16 mouse cellular contexts compared by ENCODE assay signal in genomic region chr1:130170290-130170689, GRCm38 (mm10).
DNase-seq lines count a peak whose midpoint lies in the region; ATAC-seq and TF ChIP-seq lines count a peak whose summit lies in the region.
"Had no signal": no experiment of that assay in that cellular context is flagged by ENCODE, and none has a peak within 500 bp of the region (broad histone marks: within the 10 kb centered on the region; RNA-seq: fewer than 3 reads in every experiment).

No protein-coding gene starts in this region.

- no peaks in the 10 kb centered on the region for H3K27me3 ChIP-seq in forebrain, embryonic 14.5 days (replicated peaks; ENCODE audit: control insufficient read depth, insufficient read depth, low read length)
- no peaks in the 10 kb centered on the region for H3K27me3 ChIP-seq in forebrain, embryonic 12.5 days
- no peaks in the 10 kb centered on the region for H3K27me3 ChIP-seq in midbrain, embryonic 12.5 days
- H3K27me3 ChIP-seq in midbrain, postnatal 0 days (ENCODE audit: insufficient read depth, low read length), result no peaks in the 10 kb centered on the region
- no peaks in the 10 kb centered on the region for H3K27me3 ChIP-seq in midbrain, embryonic 14.5 days (ENCODE audit: control insufficient read depth, insufficient read depth, low read length)
- H3K27me3 ChIP-seq: heart, embryonic 12.5 days had no signal

- no peaks in the 10 kb centered on the region; the same call in 1 of the 2 replicates for H3K4me1 ChIP-seq in forebrain, embryonic 14.5 days (ENCODE audit: control insufficient read depth, insufficient read depth, low read length)
- H3K4me1 ChIP-seq in forebrain, embryonic 12.5 days, result no peaks in the 10 kb centered on the region; the same call in 1 of the 2 replicates
- H3K4me1 ChIP-seq in midbrain, embryonic 12.5 days, result peaks cover 5% of the 10 kb centered on the region
- peaks cover 5% of the 10 kb centered on the region; the same call in 1 of the 2 replicates for H3K4me1 ChIP-seq in midbrain, postnatal 0 days (ENCODE audit: insufficient read depth, low read length)
- H3K4me1 ChIP-seq in midbrain, embryonic 14.5 days (ENCODE audit: control insufficient read depth, insufficient read depth, low read length), result peaks cover 9% of the 10 kb centered on the region
- H3K4me1 ChIP-seq: embryonic facial prominence, embryonic 10.5 days; heart, embryonic 12.5 days had no signal

- H3K9me3 ChIP-seq in forebrain, embryonic 14.5 days (replicated peaks; ENCODE audit: control insufficient read depth, low read length), result no peaks in the 10 kb centered on the region
- no peaks in the 10 kb centered on the region for H3K9me3 ChIP-seq in forebrain, embryonic 12.5 days
- H3K9me3 ChIP-seq in midbrain, embryonic 12.5 days, result no peaks in the 10 kb centered on the region
- no peaks in the 10 kb centered on the region for H3K9me3 ChIP-seq in midbrain, postnatal 0 days (ENCODE audit: low read length)
- no peaks in the 10 kb centered on the region for H3K9me3 ChIP-seq in midbrain, embryonic 14.5 days (ENCODE audit: control insufficient read depth, low read length)
- H3K9me3 ChIP-seq: embryonic facial prominence, embryonic 10.5 days; heart, embryonic 12.5 days; hindbrain, embryonic 10.5 days had no signal

- WGBS in forebrain, embryonic 14.5 days, result 7% methylated on average over 1 of the region's 1 CpGs
- 30% methylated on average over 1 of the region's 1 CpGs for WGBS in forebrain, embryonic 12.5 days
- 13% methylated on average over 1 of the region's 1 CpGs for WGBS in midbrain, embryonic 12.5 days
- 15% methylated on average over 1 of the region's 1 CpGs for whole genome bisulfite sequencing in midbrain, postnatal 0 days
- 3% methylated on average over 1 of the region's 1 CpGs for WGBS in midbrain, embryonic 14.5 days

- ATAC-seq in forebrain, embryonic 14.5 days, result no peak
- ATAC-seq in forebrain, embryonic 12.5 days (ENCODE audit: low FRiP score), result no peak; the same call in 1 of the 2 replicates
- peak; percentile 69; the same call in 1 of the 2 replicates for ATAC-seq in midbrain, embryonic 12.5 days (ENCODE audit: low FRiP score, low read depth)
- no peak for ATAC-seq in midbrain, postnatal 0 days (ENCODE audit: low FRiP score)
- ATAC-seq in midbrain, embryonic 14.5 days (ENCODE audit: low FRiP score, low TSS enrichment), result no peak
- ATAC-seq: hindbrain, embryonic 16.5 days; inflammation-experienced regulatory T-cells, adult 6 months had no signal

- peak; percentile 46 for DNase-seq in forebrain, embryonic 14.5 days (ENCODE audit: low spot score)
- DNase-seq in midbrain, postnatal 0 days (ENCODE audit: low spot score), result no peak
- peak; percentile 47 for DNase-seq in midbrain, embryonic 14.5 days
- DNase-seq in kidney, postnatal 10 days, result no peak
- no peak for DNase-seq in kidney, adult 8-10 months
- DNase-seq: adrenal gland, postnatal 10 days; cerebellum, adult 2 months; cerebellum, postnatal 10 days; gastrocnemius, postnatal 14 days had no signal

- no peak overlapping the region for H3K9ac ChIP-seq in forebrain, embryonic 14.5 days (ENCODE audit: low read length)
- no peak overlapping the region for H3K9ac ChIP-seq in forebrain, embryonic 12.5 days
- no peak overlapping the region for H3K9ac ChIP-seq in midbrain, embryonic 12.5 days (replicated peaks)
- no peak overlapping the region for H3K9ac ChIP-seq in midbrain, postnatal 0 days (replicated peaks; ENCODE audit: low read length, poor library complexity, severe bottlenecking)
- H3K9ac ChIP-seq in midbrain, embryonic 14.5 days (replicated peaks; ENCODE audit: low read length), result no peak overlapping the region
- H3K9ac ChIP-seq: heart, embryonic 12.5 days had no signal

- no peaks in the 10 kb centered on the region for H3K36me3 ChIP-seq in forebrain, embryonic 14.5 days (ENCODE audit: control insufficient read depth, insufficient read depth, low read length)
- no peaks in the 10 kb centered on the region for H3K36me3 ChIP-seq in forebrain, embryonic 12.5 days (replicated peaks)
- H3K36me3 ChIP-seq in midbrain, embryonic 12.5 days, result no peaks in the 10 kb centered on the region
- no peaks in the 10 kb centered on the region for H3K36me3 ChIP-seq in midbrain, postnatal 0 days (ENCODE audit: insufficient read depth, low read length)
- no peaks in the 10 kb centered on the region for H3K36me3 ChIP-seq in midbrain, embryonic 14.5 days (ENCODE audit: control insufficient read depth, insufficient read depth, low read length)
- H3K36me3 ChIP-seq: embryonic facial prominence, embryonic 10.5 days; heart, embryonic 12.5 days; hindbrain, embryonic 10.5 days had no signal

- no peak for TF ChIP-seq CTCF in midbrain, postnatal 0 days (IDR thresholded peaks at IDR 0.05)

- H3K27ac ChIP-seq in forebrain, embryonic 14.5 days (ENCODE audit: low read depth, low read length), result no peak overlapping the region
- H3K27ac ChIP-seq in forebrain, embryonic 12.5 days, result no peak overlapping the region
- no peak overlapping the region for H3K27ac ChIP-seq in midbrain, embryonic 12.5 days (replicated peaks)
- H3K27ac ChIP-seq in midbrain, postnatal 0 days (ENCODE audit: low read depth, low read length), result no peak overlapping the region
- H3K27ac ChIP-seq in midbrain, embryonic 14.5 days (replicated peaks; ENCODE audit: low read depth, low read length), result no peak overlapping the region
- H3K27ac ChIP-seq: embryonic facial prominence, embryonic 10.5 days had no signal

- no peak overlapping the region for H3K4me2 ChIP-seq in forebrain, embryonic 14.5 days (ENCODE audit: low read length)
- H3K4me2 ChIP-seq in forebrain, embryonic 12.5 days, result no peak overlapping the region
- no peak overlapping the region for H3K4me2 ChIP-seq in midbrain, embryonic 12.5 days (replicated peaks)
- H3K4me2 ChIP-seq in midbrain, postnatal 0 days (ENCODE audit: low read depth, low read length, poor library complexity, severe bottlenecking), result no peak overlapping the region
- H3K4me2 ChIP-seq in midbrain, embryonic 14.5 days (ENCODE audit: low read length), result no peak overlapping the region
- H3K4me2 ChIP-seq: heart, embryonic 12.5 days had no signal

- H3K4me3 ChIP-seq in forebrain, embryonic 14.5 days (ENCODE audit: low read depth, low read length), result no peak overlapping the region
- H3K4me3 ChIP-seq in forebrain, embryonic 12.5 days (replicated peaks), result no peak overlapping the region
- H3K4me3 ChIP-seq in midbrain, embryonic 12.5 days, result no peak overlapping the region
- no peak overlapping the region for H3K4me3 ChIP-seq in midbrain, postnatal 0 days (ENCODE audit: low read depth, low read length)
- no peak overlapping the region for H3K4me3 ChIP-seq in midbrain, embryonic 14.5 days (replicated peaks; ENCODE audit: low read depth, low read length)
- H3K4me3 ChIP-seq: embryonic facial prominence, embryonic 10.5 days; heart, embryonic 12.5 days; hindbrain, embryonic 10.5 days had no signal

Comparison
In these comparisons a context has a peak if more than half of its experiments do, and no peak if none do; other contexts are left out.
1. DNase-seq: peak in forebrain, embryonic 14.5 days (single experiment) and midbrain, embryonic 14.5 days (single experiment); none in midbrain, postnatal 0 days (single experiment), kidney, postnatal 10 days (single experiment) and kidney, adult 8-10 months (0 of 2).